17 mouse cellular contexts compared by ENCODE assay signal in genomic region chr4:91297706-91298105, GRCm38 (mm10).
DNase-seq lines count a peak whose midpoint lies in the region; ATAC-seq and TF ChIP-seq lines count a peak whose summit lies in the region.
"Had no signal": no experiment of that assay in that cellular context is flagged by ENCODE, and none has a peak within 500 bp of the region (broad histone marks: within the 10 kb centered on the region; RNA-seq: fewer than 3 reads in every experiment).

No protein-coding gene starts in this region.

- no peak for TF ChIP-seq CTCF in forebrain, postnatal 0 days (IDR thresholded peaks at IDR 0.05; ENCODE audit: low read depth)

- DNase-seq in forebrain, embryonic 14.5 days (ENCODE audit: low spot score) = peak; percentile 43
- DNase-seq in forebrain, postnatal 0 days = no peak
- no peak for DNase-seq in kidney, adult 8-10 months
- DNase-seq in retina, postnatal 1 day = peak; percentile 56
- DNase-seq in retina, embryonic 14.5 days (ENCODE audit: low spot score) = no peak
- DNase-seq in gastrocnemius, postnatal 4 days (ENCODE audit: low spot score in 2 of 2) = no peak
- DNase-seq: cerebellum, adult 9-10 months; heart, adult 11 months; kidney, postnatal 14 days; left cerebral cortex, postnatal 4 days; liver, embryonic 13.5 days; thymus, adult 2 months had no signal

- peaks cover 8% of the 10 kb centered on the region; the same call in 1 of the 2 replicates for H3K36me3 ChIP-seq in forebrain, embryonic 14.5 days (ENCODE audit: control insufficient read depth, insufficient read depth, low read length)
- peaks cover 5% of the 10 kb centered on the region; the same call in 1 of the 2 replicates for H3K36me3 ChIP-seq in forebrain, postnatal 0 days (ENCODE audit: insufficient read depth)
- no peaks in the 10 kb centered on the region for H3K36me3 ChIP-seq in kidney, embryonic 16.5 days (ENCODE audit: insufficient read depth, low read length)
- H3K36me3 ChIP-seq: embryonic facial prominence, embryonic 13.5 days; liver, embryonic 13.5 days had no signal

- no peak overlapping the region for H3K27ac ChIP-seq in forebrain, embryonic 14.5 days (ENCODE audit: low read depth, low read length)
- H3K27ac ChIP-seq in forebrain, postnatal 0 days (ENCODE audit: low read depth, low read length) = no peak overlapping the region
- H3K27ac ChIP-seq in kidney, embryonic 16.5 days (ENCODE audit: low read length) = no peak overlapping the region
- H3K27ac ChIP-seq: embryonic facial prominence, embryonic 13.5 days; left cerebral cortex, adult 2 months; liver, embryonic 13.5 days had no signal

- H3K4me3 ChIP-seq in forebrain, embryonic 14.5 days (ENCODE audit: low read depth, low read length) = no peak overlapping the region
- H3K4me3 ChIP-seq in forebrain, postnatal 0 days (ENCODE audit: low read depth, low read length) = no peak overlapping the region
- H3K4me3 ChIP-seq in kidney, embryonic 16.5 days (ENCODE audit: low read length) = no peak overlapping the region
- H3K4me3 ChIP-seq: embryonic facial prominence, embryonic 13.5 days; left cerebral cortex, adult 2 months; liver, embryonic 13.5 days had no signal

- H3K9me3 ChIP-seq in forebrain, embryonic 14.5 days (replicated peaks; ENCODE audit: control insufficient read depth, low read length) = no peaks in the 10 kb centered on the region
- no peaks in the 10 kb centered on the region for H3K9me3 ChIP-seq in forebrain, postnatal 0 days (ENCODE audit: low read length)
- no peaks in the 10 kb centered on the region for H3K9me3 ChIP-seq in kidney, embryonic 16.5 days (ENCODE audit: low read length)
- H3K9me3 ChIP-seq: embryonic facial prominence, embryonic 13.5 days; liver, embryonic 13.5 days had no signal

- no peak overlapping the region for H3K4me2 ChIP-seq in forebrain, embryonic 14.5 days (ENCODE audit: low read length)
- H3K4me2 ChIP-seq in forebrain, postnatal 0 days (ENCODE audit: low read depth) = no peak overlapping the region
- no peak overlapping the region for H3K4me2 ChIP-seq in kidney, embryonic 16.5 days (replicated peaks; ENCODE audit: low read depth, low read length)
- H3K4me2 ChIP-seq: embryonic facial prominence, embryonic 13.5 days; liver, embryonic 13.5 days had no signal

- H3K9ac ChIP-seq in forebrain, embryonic 14.5 days (ENCODE audit: low read length) = no peak overlapping the region
- no peak overlapping the region for H3K9ac ChIP-seq in forebrain, postnatal 0 days
- no peak overlapping the region for H3K9ac ChIP-seq in kidney, embryonic 16.5 days (replicated peaks; ENCODE audit: low read length)
- H3K9ac ChIP-seq: embryonic facial prominence, embryonic 13.5 days; liver, embryonic 13.5 days had no signal

- no peaks in the 10 kb centered on the region for H3K27me3 ChIP-seq in forebrain, embryonic 14.5 days (replicated peaks; ENCODE audit: control insufficient read depth, insufficient read depth, low read length)
- no peaks in the 10 kb centered on the region for H3K27me3 ChIP-seq in forebrain, postnatal 0 days (ENCODE audit: insufficient read depth, low read length)
- H3K27me3 ChIP-seq in kidney, embryonic 16.5 days (ENCODE audit: insufficient read depth, low read length) = no peaks in the 10 kb centered on the region
- H3K27me3 ChIP-seq: embryonic facial prominence, embryonic 13.5 days; liver, embryonic 13.5 days had no signal

- peaks cover 2% of the 10 kb centered on the region; the same call in 1 of the 2 replicates for H3K4me1 ChIP-seq in forebrain, embryonic 14.5 days (ENCODE audit: control insufficient read depth, insufficient read depth, low read length)
- H3K4me1 ChIP-seq in forebrain, postnatal 0 days (ENCODE audit: insufficient read depth) = no peaks in the 10 kb centered on the region
- 0 out of 2 replicates have a peak, but pooled peaks cover 3% of the 10 kb centered on the region for H3K4me1 ChIP-seq in kidney, embryonic 16.5 days (ENCODE audit: insufficient read depth, low read length)
- H3K4me1 ChIP-seq: embryonic facial prominence, embryonic 13.5 days; liver, embryonic 13.5 days had no signal

- ATAC-seq in forebrain, embryonic 14.5 days = peak; percentile 40; the same call in 1 of the 2 replicates
- ATAC-seq in forebrain, postnatal 0 days = no peak
- ATAC-seq in kidney, embryonic 16.5 days (ENCODE audit: low FRiP score, low TSS enrichment) = peak; percentile 42; the same call in 1 of the 2 replicates
- ATAC-seq: intestine, embryonic 16.5 days; midbrain, embryonic 16.5 days had no signal

Comparison
In these comparisons a context has a peak if more than half of its experiments do, and no peak if none do; other contexts are left out.
1. DNase-seq: peak in forebrain, embryonic 14.5 days (single experiment) and retina, postnatal 1 day (single experiment); none in forebrain, postnatal 0 days (single experiment), kidney, adult 8-10 months (0 of 2), retina, embryonic 14.5 days (single experiment) and gastrocnemius, postnatal 4 days (0 of 2).